Mouse (Mus musculus) spleen, adult 2 months (tissue): ENCODE data around the gene Ccdc60.

Experiments used
- CTCF ChIP-seq: fragments of 200-500 bp; IDR thresholded peaks from 2 replicates; pipeline ENCODE4 v1.5.1; 2011; ENCODE audit warnings: mild to moderate bottlenecking, inconsistent platforms; ENCODE audit not compliant: insufficient read depth, insufficient read length, insufficient replicate concordance; ENCODE audit errors: extremely low read depth
- POLR2A ChIP-seq: fragments of 200-500 bp; IDR thresholded peaks from 2 replicates; pipeline ENCODE4 v1.6.1; 2011; ENCODE audit warnings: low read depth, low read length, inconsistent platforms

GRCm38 (mm10) chr5:116080736-116081135 lies 208.0 kb downstream of the Ccdc60 start:
- TF ChIP-seq POLR2A (no peak), CTCF (no peak)
